Mouse (Mus musculus) right cerebral cortex, postnatal 10 days (tissue): Measurements from ENCODE around the gene Cdhr5.

Experiments used
- DNase-seq, 2 experiments: peaks; one replicate each; pipeline ENCODE4 v3.0.0; 2021; ENCODE audit warnings: low spot score in 2 of 2

The Cdhr5 gene

DNA sequence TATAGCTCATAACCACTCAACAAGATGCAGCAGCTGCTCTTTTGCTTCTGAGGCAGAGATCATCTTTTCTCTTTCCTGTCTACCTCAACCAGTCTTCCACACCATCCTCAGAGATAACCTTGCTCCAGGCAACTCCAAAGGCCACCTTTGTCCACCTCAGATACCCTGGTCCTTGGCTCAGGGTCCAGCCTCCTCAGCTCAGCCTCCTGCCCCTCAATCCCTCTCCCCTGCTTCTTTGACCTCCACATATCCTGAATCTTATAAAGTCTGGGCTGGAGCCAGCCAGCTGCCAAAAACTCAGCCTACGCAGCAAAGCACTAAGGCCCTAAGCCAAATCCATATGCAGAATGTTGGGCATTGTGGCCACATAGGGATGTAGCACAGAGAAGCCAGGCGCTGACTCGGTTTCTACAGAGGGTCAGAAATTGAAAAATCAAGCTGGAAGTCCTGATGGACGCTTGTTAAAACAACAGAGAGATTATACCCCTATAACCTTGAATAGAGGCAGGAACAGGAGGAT lies 53.8 kb downstream of the Cdhr5 start:
- DNase-seq, result no peak

DNA sequence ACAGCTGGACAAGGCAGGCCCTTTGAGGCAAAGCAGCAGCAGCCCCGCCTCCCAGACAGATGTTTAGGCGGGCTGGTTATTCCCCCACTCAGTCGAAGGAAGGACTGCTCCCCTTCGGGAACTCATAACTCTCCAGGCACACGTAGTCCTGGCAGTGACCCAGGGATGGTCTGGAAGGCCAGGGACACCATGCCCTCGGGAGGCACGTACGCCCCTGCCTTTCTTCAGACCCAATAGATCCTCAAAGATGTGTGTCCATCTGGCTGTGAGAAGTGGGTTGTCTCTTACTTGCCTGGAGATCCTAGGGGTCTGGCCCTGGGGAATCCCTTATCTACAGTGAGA lies 54.5 kb downstream of the Cdhr5 start:
- no peak for DNase-seq

DNA sequence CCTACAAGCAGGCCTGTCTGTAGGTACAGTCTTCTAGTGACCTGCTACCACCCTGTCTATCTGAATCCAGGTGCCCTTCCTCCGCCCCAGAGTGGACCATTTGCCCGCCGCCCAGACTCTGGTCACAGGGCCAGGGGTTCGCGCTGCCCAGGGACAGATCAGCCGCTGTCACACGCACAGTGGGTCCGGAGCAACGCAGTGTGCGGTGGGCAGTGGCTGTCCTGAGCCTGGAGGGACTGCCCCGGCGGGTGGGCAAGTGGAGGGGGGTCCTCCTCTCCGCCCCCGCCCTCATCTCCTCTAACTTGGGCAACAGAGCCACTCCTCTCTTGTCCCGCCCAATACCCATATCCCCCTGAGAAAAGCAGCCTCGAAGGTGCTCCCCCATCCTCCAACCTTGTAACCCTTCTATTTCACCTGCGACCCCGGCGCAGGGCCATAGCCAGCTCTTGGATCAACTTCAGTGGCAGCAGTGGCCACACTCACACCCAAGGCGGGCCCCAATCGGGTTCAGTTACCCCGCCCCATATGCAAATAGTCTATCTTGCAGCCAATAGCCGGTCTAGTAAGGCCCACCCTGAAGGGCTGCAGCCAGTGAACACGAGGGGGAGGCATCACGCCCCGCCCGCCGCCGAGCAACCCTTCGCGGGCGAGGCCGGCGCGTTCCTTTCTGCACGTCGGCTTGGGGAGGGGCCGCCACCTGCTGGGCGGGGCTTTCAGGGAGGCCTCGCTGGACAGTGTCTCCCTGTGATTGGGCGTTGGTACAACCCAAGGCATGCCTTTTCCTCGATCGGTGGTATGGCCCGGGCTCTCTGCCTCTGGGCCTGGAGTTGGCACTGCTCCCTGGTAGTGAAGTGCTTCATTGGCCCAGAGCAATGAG lies 55.1 kb downstream of the Cdhr5 start:
- DNase-seq, result peak; percentile 95 to 96

DNA sequence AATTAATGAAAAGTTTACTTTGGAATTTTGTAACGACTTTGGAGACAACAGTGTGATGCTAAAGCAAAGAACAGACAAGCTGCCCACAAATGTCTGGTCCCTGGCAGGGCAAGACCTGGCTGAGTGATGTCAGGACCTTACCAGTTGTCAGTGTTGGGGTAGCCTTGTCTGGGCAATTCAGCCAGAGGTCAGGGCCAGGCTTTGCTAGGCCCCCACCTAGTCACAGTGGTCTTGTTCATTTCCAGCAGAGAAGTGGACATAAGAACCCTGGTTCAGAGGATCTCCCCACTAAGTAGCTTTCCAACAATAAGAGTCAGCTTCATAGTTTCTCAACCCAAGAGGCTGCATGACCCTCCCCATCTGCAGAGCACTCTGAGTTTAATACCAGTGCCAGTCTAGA lies 56.2 kb downstream of the Cdhr5 start:
- DNase-seq, result no peak

DNA sequence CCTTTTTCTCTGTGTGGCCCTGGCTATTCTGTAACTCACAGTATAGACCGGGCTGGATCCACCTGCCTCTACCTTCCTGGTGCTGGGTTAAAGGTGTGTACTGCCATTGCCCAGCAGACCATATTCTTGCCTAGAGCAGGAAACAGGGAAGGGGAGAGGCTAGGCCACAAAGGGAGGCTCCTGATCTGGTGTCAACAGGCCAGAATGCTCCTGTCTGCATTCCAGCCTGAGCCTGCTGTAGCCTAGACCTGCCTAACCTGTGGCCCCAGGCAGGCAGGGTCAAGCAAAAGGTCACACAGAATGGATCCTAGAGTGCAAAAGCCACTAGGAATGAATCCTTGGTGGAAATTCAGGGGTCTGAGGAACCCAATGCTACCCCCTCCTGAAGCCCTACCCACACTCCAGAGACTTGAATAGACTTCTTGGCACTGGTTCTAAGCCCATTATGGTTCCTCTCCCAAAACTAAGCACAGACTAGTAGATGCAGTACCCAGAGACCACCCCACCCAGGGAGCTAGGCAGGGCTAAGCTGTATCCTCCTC lies 57.0 kb downstream of the Cdhr5 start:
- DNase-seq, result peak in 1 of 2 experiments; percentile 27
